Comparison of ENCODE assay signal across 9 mouse cellular contexts in genomic region chr16:30405925-30406670, GRCm38 (mm10). TPM values are rescaled to one million over a fixed set of nuclear protein-coding genes. Genes with fewer than 3 reads are reported as not detected.
DNase-seq lines count a peak whose midpoint lies in the region; ATAC-seq and TF ChIP-seq lines count a peak whose summit lies in the region.
"Had no signal": no experiment of that assay in that cellular context is flagged by ENCODE, and none has a peak within 500 bp of the region (broad histone marks: within the 10 kb centered on the region; RNA-seq: fewer than 3 reads in every experiment).

Atp13a3 (minus strand) TSS chr16:30405975.

- no peak within 1 kb of the TSS for H3K4me3 ChIP-seq in hindbrain, embryonic 14.5 days (replicated peaks; ENCODE audit: low read length)
- H3K4me3 ChIP-seq in hindbrain, embryonic 16.5 days (ENCODE audit: low read length) = no peak within 1 kb of the TSS
- H3K4me3 ChIP-seq in ES-Bruce4 (ENCODE audit: low read depth, low read length) = no peak within 1 kb of the TSS
- H3K4me3 ChIP-seq in embryonic facial prominence, embryonic 14.5 days (ENCODE audit: low read depth, low read length) = no peak within 1 kb of the TSS
- H3K4me3 ChIP-seq in intestine, embryonic 16.5 days (ENCODE audit: low read length) = no peak within 1 kb of the TSS
- H3K4me3 ChIP-seq in olfactory bulb, adult 2 months (ENCODE audit: insufficient read depth, low read depth, low read length) = no peak within 1 kb of the TSS
- no peak within 1 kb of the TSS for H3K4me3 ChIP-seq in midbrain, embryonic 10.5 days
- H3K4me3 ChIP-seq: liver, embryonic 15.5 days had no signal

- no peak within 1 kb of the TSS for H3K27ac ChIP-seq in hindbrain, embryonic 14.5 days
- no peak within 1 kb of the TSS for H3K27ac ChIP-seq in hindbrain, embryonic 16.5 days (ENCODE audit: low read depth, low read length)
- H3K27ac ChIP-seq in ES-Bruce4 (ENCODE audit: insufficient read depth, low read length) = no peak within 1 kb of the TSS
- no peak within 1 kb of the TSS for H3K27ac ChIP-seq in embryonic facial prominence, embryonic 14.5 days (replicated peaks; ENCODE audit: low read depth, low read length)
- H3K27ac ChIP-seq in intestine, embryonic 16.5 days (ENCODE audit: low read length) = no peak within 1 kb of the TSS
- H3K27ac ChIP-seq in olfactory bulb, adult 2 months (ENCODE audit: insufficient read depth, low read depth, low read length) = no peak within 1 kb of the TSS
- no peak within 1 kb of the TSS for H3K27ac ChIP-seq in midbrain, embryonic 10.5 days (replicated peaks)

- no peak for TF ChIP-seq EP300 in ES-Bruce4 (IDR thresholded peaks at IDR 0.05; ENCODE audit: insufficient read depth, low read depth, low read length)

- no peaks in the 10 kb centered on the region for H3K9me3 ChIP-seq in hindbrain, embryonic 14.5 days (ENCODE audit: control insufficient read depth, low read length)
- no peaks in the 10 kb centered on the region for H3K9me3 ChIP-seq in hindbrain, embryonic 16.5 days (ENCODE audit: control insufficient read depth, low read length)
- no peaks in the 10 kb centered on the region for H3K9me3 ChIP-seq in ES-Bruce4 (replicated peaks; ENCODE audit: control insufficient read depth, insufficient read depth, low read length, poor library complexity, severe bottlenecking)
- H3K9me3 ChIP-seq in embryonic facial prominence, embryonic 14.5 days (ENCODE audit: control insufficient read depth, low read length) = no peaks in the 10 kb centered on the region
- H3K9me3 ChIP-seq in intestine, embryonic 16.5 days (ENCODE audit: control insufficient read depth, low read length) = no peaks in the 10 kb centered on the region
- H3K9me3 ChIP-seq in midbrain, embryonic 10.5 days (replicated peaks) = no peaks in the 10 kb centered on the region
- H3K9me3 ChIP-seq: liver, embryonic 15.5 days had no signal

- no peak for TF ChIP-seq POLR2A in ES-Bruce4 (IDR thresholded peaks at IDR 0.05; ENCODE audit: insufficient read depth, low read length)
- no peak for TF ChIP-seq POLR2A in olfactory bulb, adult 2 months (IDR thresholded peaks at IDR 0.05; ENCODE audit: insufficient read depth, low read depth, low read length)

- no peak for ATAC-seq in hindbrain, embryonic 14.5 days (ENCODE audit: low FRiP score)
- ATAC-seq in hindbrain, embryonic 16.5 days = no peak
- ATAC-seq in embryonic facial prominence, embryonic 14.5 days (ENCODE audit: low read depth) = no peak
- ATAC-seq in intestine, embryonic 16.5 days = no peak

- no peak within 1 kb of the TSS for H3K4me2 ChIP-seq in hindbrain, embryonic 14.5 days (replicated peaks)
- H3K4me2 ChIP-seq in hindbrain, embryonic 16.5 days (ENCODE audit: low read length) = no peak within 1 kb of the TSS
- H3K4me2 ChIP-seq in embryonic facial prominence, embryonic 14.5 days (ENCODE audit: low read depth, low read length) = no peak within 1 kb of the TSS
- H3K4me2 ChIP-seq in intestine, embryonic 16.5 days (ENCODE audit: low read depth, low read length) = no peak within 1 kb of the TSS

- TF ChIP-seq CTCF in ES-Bruce4 (IDR thresholded peaks at IDR 0.05; ENCODE audit: low read depth, low read length) = no peak
- TF ChIP-seq CTCF in olfactory bulb, adult 2 months (IDR thresholded peaks at IDR 0.05; ENCODE audit: insufficient read depth, low read depth, low read length) = no peak

- H3K4me1 ChIP-seq in hindbrain, embryonic 14.5 days (replicated peaks; ENCODE audit: control insufficient read depth, insufficient read depth, low read length) = no peaks in the 10 kb centered on the region
- H3K4me1 ChIP-seq in hindbrain, embryonic 16.5 days (ENCODE audit: control insufficient read depth, insufficient read depth, low read depth, low read length) = no peaks in the 10 kb centered on the region
- H3K4me1 ChIP-seq in ES-Bruce4 (ENCODE audit: control insufficient read depth, insufficient read depth, low read length) = no peaks in the 10 kb centered on the region
- no peaks in the 10 kb centered on the region for H3K4me1 ChIP-seq in embryonic facial prominence, embryonic 14.5 days (ENCODE audit: control insufficient read depth, insufficient read depth, low read length)
- H3K4me1 ChIP-seq in intestine, embryonic 16.5 days (ENCODE audit: control insufficient read depth, insufficient read depth, low read length) = peaks cover 8% of the 10 kb centered on the region; the same call in 1 of the 2 replicates
- no peaks in the 10 kb centered on the region for H3K4me1 ChIP-seq in olfactory bulb, adult 2 months (ENCODE audit: control insufficient read depth, insufficient read depth, low read length)
- H3K4me1 ChIP-seq in midbrain, embryonic 10.5 days = no peaks in the 10 kb centered on the region

- H3K36me3 ChIP-seq in hindbrain, embryonic 14.5 days (replicated peaks; ENCODE audit: control insufficient read depth, insufficient read depth) = no peaks in the 10 kb centered on the region
- H3K36me3 ChIP-seq in hindbrain, embryonic 16.5 days (ENCODE audit: control insufficient read depth, insufficient read depth, low read length) = no peaks in the 10 kb centered on the region
- no peaks in the 10 kb centered on the region for H3K36me3 ChIP-seq in ES-Bruce4 (ENCODE audit: control insufficient read depth, insufficient read depth, low read length, poor library complexity, severe bottlenecking)
- H3K36me3 ChIP-seq in embryonic facial prominence, embryonic 14.5 days (ENCODE audit: control insufficient read depth, insufficient read depth, low read length) = no peaks in the 10 kb centered on the region
- no peaks in the 10 kb centered on the region for H3K36me3 ChIP-seq in intestine, embryonic 16.5 days (ENCODE audit: control insufficient read depth, insufficient read depth, low read length)
- no peaks in the 10 kb centered on the region for H3K36me3 ChIP-seq in midbrain, embryonic 10.5 days
- H3K36me3 ChIP-seq: liver, embryonic 15.5 days had no signal

- no peaks in the 10 kb centered on the region for H3K27me3 ChIP-seq in hindbrain, embryonic 14.5 days (ENCODE audit: control insufficient read depth, insufficient read depth, low read length)
- H3K27me3 ChIP-seq in hindbrain, embryonic 16.5 days (replicated peaks; ENCODE audit: control insufficient read depth, insufficient read depth, low read length) = no peaks in the 10 kb centered on the region
- H3K27me3 ChIP-seq in ES-Bruce4 (ENCODE audit: control insufficient read depth, insufficient read depth, low read length, poor library complexity, severe bottlenecking) = no peaks in the 10 kb centered on the region
- no peaks in the 10 kb centered on the region for H3K27me3 ChIP-seq in embryonic facial prominence, embryonic 14.5 days (replicated peaks; ENCODE audit: control insufficient read depth, insufficient read depth, low read length)
- no peaks in the 10 kb centered on the region for H3K27me3 ChIP-seq in intestine, embryonic 16.5 days (replicated peaks; ENCODE audit: control insufficient read depth, insufficient read depth, low read length)
- no peaks in the 10 kb centered on the region for H3K27me3 ChIP-seq in midbrain, embryonic 10.5 days (ENCODE audit: low read depth, poor library complexity, severe bottlenecking)
- H3K27me3 ChIP-seq: liver, embryonic 15.5 days had no signal

- 74% methylated on average over 11 of the region's 11 CpGs for WGBS in hindbrain, embryonic 14.5 days
- 80% methylated on average over 11 of the region's 11 CpGs for WGBS in hindbrain, embryonic 16.5 days
- 69% methylated on average over 11 of the region's 11 CpGs for WGBS in embryonic facial prominence, embryonic 14.5 days
- 73% methylated on average over 11 of the region's 11 CpGs for whole genome bisulfite sequencing in intestine, embryonic 16.5 days
- 80% methylated on average over 11 of the region's 11 CpGs for WGBS in olfactory bulb, adult 2 months
- WGBS in midbrain, embryonic 10.5 days = 75% methylated on average over 11 of the region's 11 CpGs

- H3K9ac ChIP-seq in hindbrain, embryonic 14.5 days = no peak within 1 kb of the TSS
- no peak within 1 kb of the TSS for H3K9ac ChIP-seq in hindbrain, embryonic 16.5 days (ENCODE audit: low read depth, low read length)
- H3K9ac ChIP-seq in ES-Bruce4 (ENCODE audit: low read depth, poor library complexity, severe bottlenecking) = no peak within 1 kb of the TSS
- no peak within 1 kb of the TSS for H3K9ac ChIP-seq in embryonic facial prominence, embryonic 14.5 days (ENCODE audit: low read depth, low read length)
- no peak within 1 kb of the TSS for H3K9ac ChIP-seq in intestine, embryonic 16.5 days (ENCODE audit: low read depth, low read length)

- no peak for DNase-seq in hindbrain, embryonic 14.5 days (ENCODE audit: low spot score)
- DNase-seq in embryonic facial prominence, embryonic 14.5 days (ENCODE audit: low spot score) = no peak
- DNase-seq in kidney, adult 9 months = no peak
- no peak for DNase-seq in midbrain, embryonic 10.5 days (ENCODE audit: low spot score)

RNA-seq across cellular contexts. Expression of gene Atp13a3, which starts in this region (rescaled TPM):
- 12.3 and 13.4 TPM in 2 replicates for polyA plus RNA-seq in hindbrain, embryonic 14.5 days (2014; fragmentation: Nextera tagmentation; extraction: Ambion mirVana)
- 5.7 and 6.9 TPM in 2 replicates for polyA plus RNA-seq in hindbrain, embryonic 16.5 days (2015; fragmentation: Nextera tagmentation; extraction: Ambion mirVana)
- polyA plus RNA-seq in ES-Bruce4 (2011; ENCODE audit: insufficient read depth, insufficient read length, low read depth, missing spikeins) = 139 and 151 TPM in 2 replicates
- polyA plus RNA-seq in embryonic facial prominence, embryonic 14.5 days (2014; fragmentation: Nextera tagmentation; extraction: Ambion mirVana) = 16.7 and 20.0 TPM in 2 replicates
- polyA plus RNA-seq in intestine, embryonic 16.5 days (2015; fragmentation: Nextera tagmentation; extraction: Ambion mirVana) = 14.1 and 17.2 TPM in 2 replicates
- 63.3 and 284 TPM in 2 replicates for polyA plus RNA-seq in olfactory bulb, adult 2 months (2012; ENCODE audit: insufficient read depth, insufficient read length, low replicate concordance, missing spikeins)
- 7.1 and 7.8 TPM in 2 replicates for polyA plus RNA-seq in midbrain, embryonic 10.5 days (2016; fragmentation: Nextera tagmentation; extraction: Ambion mirVana)
